Mouse (Mus musculus) v-Abl transformed pro-B cells (cell line): ENCODE measurements around the gene Acsm3.

Experiments
- in situ Hi-C, 2 experiments: fragments of 400-800 bp; cut with MboI; formaldehyde crosslinking; loops; one replicate each; pipeline ENCODE4 v1.15.1; 2025; ENCODE audit not compliant: unreplicated experiment in 2 of 2

Acsm3 gene

GRCm38 (mm10) chr7:119794251-119794638 is 33.5 kb downstream of the Acsm3 start:
- in situ Hi-C loops, result loop anchor here in 1 of 2 experiments (10.0 kb wide), 1 partner anchor 1051 kb away; the partner anchor contains the start of gene Eef2k

- in situ Hi-C loops, result loop anchor here in 1 of 2 experiments (10.0 kb wide), 1 partner anchor 1049 kb away; the partner anchor contains the start of gene Eef2k
Measured at GRCm38 (mm10) chr7:119795311-119795710, 34.6 kb downstream of the Acsm3 start.

DNA sequence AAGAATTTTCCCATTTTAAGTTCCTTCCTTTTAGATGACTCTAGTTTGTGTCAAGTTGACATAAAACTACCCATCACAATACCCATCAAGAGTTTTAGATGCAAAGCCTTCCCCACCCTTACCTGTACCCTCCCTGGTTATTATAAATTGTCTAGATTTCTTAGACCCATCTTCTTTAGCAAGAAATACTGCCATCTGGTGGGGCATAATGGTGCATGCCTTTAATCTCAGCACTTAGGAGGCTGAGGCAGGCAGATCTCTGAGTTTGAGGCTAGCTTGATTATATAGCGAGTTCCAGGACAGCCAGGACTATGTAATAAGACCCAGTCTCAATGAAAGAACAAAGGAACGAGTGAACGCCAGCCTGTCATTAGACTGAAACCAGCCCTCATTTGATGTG is 39.8 kb downstream of the Acsm3 start:
- in situ Hi-C loops, result no loop called here

DNA sequence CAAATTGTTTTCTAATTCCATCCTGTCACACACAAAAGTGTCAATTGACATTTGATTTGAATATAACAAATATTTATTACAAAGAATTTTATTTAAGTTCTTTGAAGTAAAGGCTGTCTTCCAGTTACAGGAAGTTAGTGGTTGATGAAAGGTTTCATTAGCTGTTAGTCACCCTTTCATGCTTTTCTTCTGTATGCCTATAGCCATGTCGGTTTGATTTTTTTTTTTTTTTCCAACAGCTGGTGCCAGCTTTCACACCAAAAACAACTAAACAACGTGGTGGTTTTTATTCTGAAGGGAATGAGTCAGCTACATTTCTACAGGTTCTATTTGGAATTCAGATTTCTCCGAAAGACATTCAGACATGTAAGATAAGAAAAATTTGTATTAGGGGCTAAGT is 40.3 kb downstream of the Acsm3 start:
- in situ Hi-C loops, result no loop called here

DNA sequence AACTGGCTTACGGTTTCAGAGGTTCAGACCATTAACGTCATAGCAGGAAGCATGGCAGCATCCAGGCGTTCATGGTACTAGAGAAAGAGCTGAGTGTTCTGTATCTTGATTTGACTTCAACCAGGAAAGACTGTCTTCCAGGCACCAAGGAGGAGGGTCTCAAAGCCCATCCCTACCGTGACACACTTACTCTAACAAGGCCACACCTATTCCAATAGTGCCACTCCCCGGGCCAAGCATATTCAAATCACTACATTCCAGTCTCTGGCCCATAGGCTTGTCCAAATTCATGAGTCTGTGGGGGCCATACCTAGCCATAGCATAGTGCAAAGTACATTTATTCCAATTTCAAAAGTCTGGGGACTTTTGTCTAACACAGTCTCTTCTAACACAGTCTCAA is 46.7 kb downstream of the Acsm3 start:
- in situ Hi-C loops, result no loop called here

- in situ Hi-C loops, result no loop called here
Measured at GRCm38 (mm10) chr7:119808723-119809122, 48.0 kb downstream of the Acsm3 start.

GRCm38 (mm10) chr7:119835371-119835770 is 74.6 kb downstream of the Acsm3 start:
- in situ Hi-C loops, result loop anchor here in 1 of 2 experiments (25.0 kb wide), 1 partner anchor 823 kb away; no protein-coding TSS in a partner anchor

DNA sequence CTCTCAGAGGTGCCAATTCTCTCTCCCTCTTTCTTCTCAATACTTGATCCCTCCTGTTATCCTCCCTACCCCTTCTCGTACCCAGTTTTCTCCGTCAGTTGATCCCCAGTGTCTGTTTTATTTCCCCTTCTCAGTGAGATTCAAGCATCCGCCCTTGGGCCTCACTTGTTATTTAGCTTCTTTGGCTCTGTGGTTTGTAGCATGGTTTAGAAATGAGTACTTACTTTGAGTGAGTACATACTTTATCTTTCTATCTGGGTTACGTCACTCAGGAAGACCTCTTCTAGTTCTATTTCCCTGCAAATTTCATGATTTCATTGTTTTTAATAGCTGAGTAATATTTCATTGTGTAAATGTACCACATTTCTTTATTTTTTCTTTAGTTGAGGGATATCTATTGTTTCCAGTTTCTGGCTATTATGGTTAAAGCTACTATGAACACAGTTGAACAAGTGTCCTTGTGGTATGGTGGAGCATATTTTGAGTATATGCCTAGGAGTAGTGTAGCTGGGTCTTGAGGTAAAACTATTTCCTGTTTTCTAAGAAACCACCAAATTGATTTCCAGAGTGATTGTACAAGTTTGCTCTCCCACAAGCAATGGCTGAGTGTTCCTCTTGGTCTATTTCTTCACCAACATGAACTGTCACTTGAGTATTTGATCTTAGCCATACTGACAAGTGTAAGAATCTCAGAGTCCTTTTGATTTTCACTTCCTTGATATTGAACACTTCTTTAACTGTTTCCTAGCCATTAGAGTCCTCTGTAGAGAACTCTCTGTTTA is 75.5 kb downstream of the Acsm3 start:
- in situ Hi-C loops, result loop anchor here in 1 of 2 experiments (25.0 kb wide), 1 partner anchor 824 kb away; no protein-coding TSS in a partner anchor
